Mouse (Mus musculus) brain, embryonic 14.5 days (tissue): ENCODE data around the gene Olfr1513. TPM values are rescaled to one million over a fixed set of nuclear protein-coding genes. Genes with fewer than 3 reads are reported as not detected.
"Not testable (repeated sequence)": the region's sequence is repeated elsewhere in the genome, so short reads cannot be mapped to it uniquely, and the experiment has no call there.

ENCODE experiments used
- DNase-seq: peaks from one replicate; pipeline ENCODE4 v3.0.0-alpha.2; 2011; ENCODE audit warnings: low read depth
- CTCF ChIP-seq: fragments of 200-500 bp; IDR thresholded peaks from 2 replicates; pipeline ENCODE4 v1.5.1; 2012; ENCODE audit warnings: inconsistent platforms, mild to moderate bottlenecking, moderate library complexity, borderline replicate concordance; ENCODE audit not compliant: insufficient read depth, insufficient read length; ENCODE audit errors: extremely low read depth
- POLR2A ChIP-seq: fragments of 200-500 bp; IDR thresholded peaks from 2 replicates; pipeline ENCODE4 v1.6.1; 2012; ENCODE audit warnings: mild to moderate bottlenecking, inconsistent platforms, borderline replicate concordance; ENCODE audit not compliant: poor library complexity, insufficient read depth, insufficient read length, severe bottlenecking; ENCODE audit errors: extremely low read depth
- polyA plus RNA-seq: library from polyadenylated mRNA; depleted of rRNA; stranded (reverse); fragments of >200 nt; gene quantifications from 2 replicates; pipeline ENCODE4 v1.2.3, GENCODE M21; 2012; rRNA removed

Olfr1513 gene
- polyA plus RNA-seq, 1 experiment = not detected

DNA sequence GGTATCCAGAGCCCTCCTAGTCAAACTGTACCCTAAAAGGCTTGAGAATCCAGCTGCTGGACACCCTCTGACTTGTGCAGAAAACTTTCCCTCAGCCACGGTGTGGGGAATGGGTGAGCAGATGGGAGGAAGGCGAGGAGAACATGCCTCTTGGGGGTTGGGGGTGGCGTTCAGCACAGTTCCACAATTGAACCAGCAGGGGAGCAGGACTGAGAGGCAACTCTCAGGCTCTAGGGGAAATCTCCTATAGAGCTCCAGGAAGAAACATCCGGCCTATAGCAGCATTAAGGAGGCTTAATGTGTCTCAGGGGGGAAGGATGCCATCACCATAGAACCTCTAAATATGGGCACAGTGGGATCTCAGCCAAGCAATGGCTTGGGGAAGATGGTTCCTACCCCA lies 30.3 kb downstream of the Olfr1513 start:
- TF ChIP-seq CTCF (peak; percentile 64), POLR2A (no peak)
- DNase-seq = peak; percentile 60

DNA sequence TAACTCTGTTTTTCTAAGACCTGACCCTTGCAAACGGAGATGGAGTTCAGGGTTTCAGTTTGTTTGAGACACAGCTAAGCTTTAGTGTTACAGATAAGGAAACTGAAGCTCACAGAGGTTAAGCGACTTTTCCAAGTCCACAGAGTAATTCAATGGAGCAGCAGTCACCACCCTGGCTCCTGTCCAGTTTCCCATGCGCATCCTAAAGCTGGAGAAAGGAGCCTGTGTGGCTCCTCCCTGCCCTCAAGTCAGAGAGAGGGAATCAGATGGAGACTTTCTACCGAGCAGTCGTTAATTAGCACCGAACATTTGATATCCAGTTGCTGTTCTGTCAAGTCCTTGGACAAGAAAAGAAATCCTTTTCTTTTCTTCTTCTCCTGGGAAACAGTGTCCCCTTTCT lies 36.8 kb downstream of the Olfr1513 start:
- TF ChIP-seq POLR2A = no peak
- TF ChIP-seq CTCF = no peak
- no peak for DNase-seq

DNA sequence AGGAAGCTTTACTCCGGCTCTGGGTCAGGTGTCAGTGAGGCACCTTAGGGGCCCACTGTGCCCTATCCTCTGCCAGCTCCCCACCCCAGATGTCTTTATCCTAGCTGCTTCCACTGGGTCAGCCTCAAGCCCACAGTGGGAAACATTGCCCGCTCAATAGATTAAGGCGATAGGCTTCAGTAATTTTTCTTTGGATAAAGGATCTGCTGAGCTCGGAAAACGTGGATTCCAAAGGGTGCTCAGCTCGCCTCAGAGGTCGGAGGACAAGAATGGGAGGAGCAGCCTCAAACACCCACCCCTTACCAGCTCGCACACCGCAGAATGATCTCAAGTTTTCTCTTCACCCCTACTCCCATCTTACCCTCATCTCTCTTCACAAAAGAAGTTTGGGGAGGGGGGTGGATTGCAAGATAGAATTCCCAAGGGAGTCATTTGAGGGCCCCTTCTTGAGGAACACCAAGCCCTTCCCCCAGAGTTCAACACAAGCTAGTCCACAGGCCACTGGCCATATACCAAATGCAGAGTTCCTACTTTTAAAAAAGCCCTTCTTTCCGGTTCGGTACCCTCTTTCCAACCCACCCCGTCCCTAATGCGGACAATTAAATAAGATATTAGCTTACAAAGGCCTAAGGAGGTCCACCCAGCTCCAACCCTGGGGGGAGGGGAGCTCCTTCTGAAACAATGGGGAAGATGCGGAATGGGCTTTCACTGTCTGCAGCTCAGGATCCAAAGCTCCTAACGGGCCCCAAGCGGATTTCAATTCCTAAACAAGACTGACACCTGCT lies 39.6 kb downstream of the Olfr1513 start:
- peak; percentile 79 for DNase-seq
- TF ChIP-seq CTCF (no peak), POLR2A (no peak)

DNA sequence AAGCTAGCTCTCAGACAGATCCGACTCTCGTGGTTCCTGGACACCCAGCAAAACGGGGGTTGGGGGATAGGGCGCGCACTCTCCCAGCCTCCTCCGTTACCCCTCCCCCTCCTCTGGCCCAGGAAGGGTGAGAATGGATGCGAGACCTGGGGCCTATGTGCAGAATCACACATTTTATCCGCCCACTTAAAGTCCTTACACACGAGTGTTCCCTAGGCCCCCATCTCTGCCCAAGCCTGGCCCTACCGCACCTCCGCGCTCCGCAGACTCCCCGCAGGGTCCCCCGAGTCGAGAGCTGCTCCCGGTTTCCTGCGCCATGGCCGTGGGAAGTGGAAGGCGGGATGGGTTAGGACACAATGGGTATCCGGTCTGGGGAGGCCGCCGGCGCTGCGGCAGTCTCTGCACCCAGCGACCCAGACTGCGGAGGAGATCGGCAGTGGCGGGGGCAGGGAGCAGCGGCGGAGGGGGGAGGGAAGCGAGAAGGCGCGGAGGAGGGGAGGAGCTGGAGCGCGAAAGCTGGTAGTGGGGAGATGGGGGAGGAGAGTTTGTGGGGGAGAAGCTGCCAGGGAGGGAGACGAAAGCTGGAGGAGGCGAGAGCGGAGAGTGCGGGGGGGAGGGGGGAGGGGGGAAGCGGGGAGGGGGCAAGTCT lies 40.3 kb downstream of the Olfr1513 start:
- TF ChIP-seq CTCF (no peak), POLR2A (peak; percentile 68; the same call in 1 of the 2 replicates)
- DNase-seq = peak; percentile 94

- no peak for DNase-seq
- no peak for TF ChIP-seq CTCF
- no peak for TF ChIP-seq POLR2A
Measured at GRCm38 (mm10) chr14:52315283-52315780, 40.9 kb downstream of the Olfr1513 start.

GRCm38 (mm10) chr14:52314808-52315150 lies 41.4 kb downstream of the Olfr1513 start:
- no peak for DNase-seq
- TF ChIP-seq CTCF (no peak), POLR2A (no peak)

DNA sequence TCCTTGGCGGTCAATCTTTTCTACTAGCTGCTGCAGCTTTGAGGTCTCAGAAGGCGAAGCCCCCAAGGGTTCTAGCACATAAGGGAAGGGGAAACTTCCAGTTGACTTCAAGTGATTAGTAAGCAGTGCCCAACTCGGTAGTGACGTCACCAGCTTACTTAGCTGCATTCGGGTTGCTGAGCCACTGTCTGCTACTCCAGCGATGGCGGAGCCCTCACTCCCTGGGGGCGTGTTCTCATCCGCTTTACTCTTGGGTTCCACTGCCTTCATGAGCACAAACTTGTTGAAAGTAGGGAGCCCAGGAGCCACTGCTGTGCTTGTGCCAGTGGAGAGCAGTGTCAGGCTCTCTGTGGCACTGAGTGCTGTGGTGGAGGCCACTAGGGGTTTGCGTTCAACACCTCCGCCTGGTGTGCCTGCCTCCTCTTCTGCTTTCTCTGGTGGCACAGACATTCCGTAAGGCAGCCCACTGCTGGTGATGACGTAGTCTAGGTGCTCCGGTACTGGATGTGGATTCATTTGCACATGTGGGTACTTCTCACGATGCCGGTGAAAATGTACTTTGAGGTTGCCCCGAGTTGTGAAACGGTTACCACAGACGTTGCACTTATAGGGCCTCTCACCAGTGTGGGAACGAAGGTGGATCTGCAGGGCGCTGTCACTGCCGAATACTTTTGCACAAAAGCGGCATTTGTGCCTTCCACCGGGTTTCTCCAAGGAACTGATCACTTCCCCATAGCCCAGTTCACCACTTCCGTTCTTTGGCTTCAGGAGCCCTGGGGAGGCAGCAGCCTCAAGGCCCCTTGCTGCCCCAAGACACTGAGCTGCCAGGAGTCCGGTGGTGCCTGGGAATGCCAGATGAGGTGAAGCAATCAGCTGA lies 42.0 kb downstream of the Olfr1513 start:
- no peak for TF ChIP-seq CTCF
- no peak for TF ChIP-seq POLR2A
- no peak for DNase-seq

- DNase-seq = peak; percentile 84
- TF ChIP-seq POLR2A (no peak), CTCF (no peak)
Measured at GRCm38 (mm10) chr14:52310906-52311305, 45.3 kb downstream of the Olfr1513 start.

DNA sequence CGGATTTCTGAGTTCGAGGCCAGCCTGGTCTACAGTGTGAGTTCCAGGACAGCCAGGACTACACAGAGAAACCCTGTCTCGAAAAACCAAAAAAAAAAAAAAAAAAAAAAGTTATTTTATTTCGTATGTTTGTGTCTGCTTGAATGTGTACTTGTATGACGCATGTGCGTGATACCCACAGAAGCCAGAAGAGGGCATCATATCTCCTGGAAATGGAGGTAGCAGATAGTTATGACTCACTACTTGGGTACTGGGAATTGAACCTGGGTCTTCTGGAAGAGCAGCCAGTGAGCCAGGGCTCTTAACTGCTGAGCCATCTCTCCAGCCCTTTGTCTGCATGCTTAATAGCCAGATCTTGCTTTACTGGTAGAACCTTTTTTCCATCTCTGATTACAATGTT lies 45.9 kb downstream of the Olfr1513 start:
- not testable (repeated sequence) for DNase-seq

DNA sequence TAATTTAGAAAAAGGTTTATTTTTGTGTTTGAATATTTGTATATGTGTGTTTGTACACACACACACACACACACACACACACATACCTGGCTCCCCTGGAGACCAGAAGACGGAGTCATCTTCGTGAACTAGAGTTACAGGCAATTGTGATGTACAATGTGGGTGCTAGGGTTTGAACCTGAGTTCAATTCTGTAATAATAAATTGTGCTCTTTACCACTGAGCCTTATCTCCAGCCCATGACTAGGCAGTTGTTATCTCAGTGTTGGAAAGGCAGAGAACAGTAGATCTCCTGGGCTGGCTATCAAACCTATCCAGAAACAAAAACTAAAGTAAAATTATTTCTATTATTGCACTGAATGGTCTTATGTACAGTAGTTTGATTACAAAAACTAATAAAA lies 50.1 kb downstream of the Olfr1513 start:
- DNase-seq = no peak
- no peak for TF ChIP-seq POLR2A
- TF ChIP-seq CTCF = no peak

DNA sequence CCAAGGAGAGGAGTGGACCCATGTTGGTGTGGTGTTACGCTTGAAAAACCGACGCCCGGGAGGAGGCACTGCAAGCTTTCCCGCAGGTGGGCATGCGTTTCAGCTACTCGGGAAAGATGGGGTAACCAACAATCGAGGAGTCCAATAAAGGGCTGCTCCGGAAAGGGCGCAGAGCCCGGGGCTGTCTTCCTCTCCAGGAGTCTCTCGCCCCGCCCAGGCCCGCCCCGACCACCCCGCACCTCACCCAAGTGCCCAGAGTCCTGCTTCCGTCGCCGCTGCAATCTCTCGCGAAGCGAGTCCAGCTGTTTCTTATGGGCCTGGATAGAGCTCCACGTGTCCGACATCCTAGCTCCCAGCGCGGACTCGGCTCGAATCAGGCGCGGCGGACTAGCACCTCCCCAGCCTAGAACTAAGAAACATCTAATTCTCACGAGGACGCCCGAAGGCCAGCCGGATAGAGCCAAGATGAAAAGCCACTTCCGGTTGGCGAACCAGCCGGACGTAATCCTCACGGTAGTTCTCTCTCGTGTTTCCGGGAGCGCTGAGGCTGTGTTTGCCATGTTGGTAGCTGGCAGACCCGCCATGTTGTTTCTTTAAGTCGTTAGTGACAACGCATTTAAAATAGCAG lies 51.5 kb downstream of the Olfr1513 start, which contains the start of gene Mettl3:
Gene Mettl3, minus strand, starts transcription at position 485 of the 628 bp plus-strand sequence.
- TF ChIP-seq CTCF = peak; percentile 12; the same call in 1 of the 2 replicates
- peak; percentile 31; the same call in 1 of the 2 replicates for TF ChIP-seq POLR2A
- DNase-seq = peak; percentile 99

DNA sequence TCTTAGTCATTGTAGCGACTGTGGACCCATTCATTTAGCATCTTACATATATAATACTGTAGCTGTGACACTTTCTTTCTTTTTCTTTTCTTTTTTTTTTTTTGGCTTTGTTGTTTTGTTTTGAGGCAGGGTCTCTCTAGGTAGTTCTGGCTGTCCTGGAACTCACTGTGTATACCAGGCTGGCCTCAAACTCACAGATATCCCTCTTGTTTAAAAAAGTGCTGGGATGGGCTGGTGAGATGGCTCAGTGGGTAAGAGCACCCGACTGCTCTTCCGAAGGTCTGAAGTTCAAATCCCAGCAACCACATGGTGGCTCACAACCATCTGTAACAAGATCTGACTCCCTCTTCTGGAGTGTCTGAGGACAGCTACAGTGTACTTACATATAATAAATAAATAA lies 52.7 kb downstream of the Olfr1513 start:
- DNase-seq = not testable (repeated sequence)

Other genes starting within 250 kb of the Olfr1513 start
- gene Rpgrip1, start 245.7 kb downstream of the Olfr1513 start, polyA plus RNA-seq = 2.0 and 2.3 TPM in 2 replicates
- 28.9 and 44.9 TPM in 2 replicates for gene Supt16, start 159.0 kb downstream of the Olfr1513 start, polyA plus RNA-seq
- gene Chd8, start 98.6 kb downstream of the Olfr1513 start, polyA plus RNA-seq = 54.4 and 75.4 TPM in 2 replicates
- gene Tox4, start 77.3 kb downstream of the Olfr1513 start, polyA plus RNA-seq = 54.6 and 58.9 TPM in 2 replicates
- 51.7 and 59.0 TPM in 2 replicates for gene Rab2b, start 76.9 kb downstream of the Olfr1513 start, polyA plus RNA-seq
- 46.1 and 46.2 TPM in 2 replicates for gene Mettl3, start 51.3 kb downstream of the Olfr1513 start, polyA plus RNA-seq
- gene Sall2, start 27.6 kb downstream of the Olfr1513 start, polyA plus RNA-seq = 57.8 and 72.6 TPM in 2 replicates
- not detected in 2 replicates for gene Olfr1512, start 22.8 kb upstream of the Olfr1513 start, polyA plus RNA-seq
- gene Olfr1511, start 41.0 kb upstream of the Olfr1513 start, polyA plus RNA-seq = not detected in 2 replicates
- gene Olfr1510, start 58.0 kb upstream of the Olfr1513 start, polyA plus RNA-seq = not detected in 2 replicates
- not detected in 2 replicates for gene Olfr1509, start 86.6 kb upstream of the Olfr1513 start, polyA plus RNA-seq
- gene Olfr1508, start 111.1 kb upstream of the Olfr1513 start, polyA plus RNA-seq = not detected in 2 replicates
- not detected in 2 replicates for gene Olfr1507, start 139.3 kb upstream of the Olfr1513 start, polyA plus RNA-seq